Mouse (Mus musculus) layer of hippocampus, adult 2 months (tissue): ENCODE results near the gene Cdk7. TPM values are rescaled to one million over a fixed set of nuclear protein-coding genes. Genes with fewer than 3 reads are reported as not detected.

Experiments used
- DNase-seq, 2 experiments: peaks; one replicate each; pipeline ENCODE4 v3.0.0; 2022; ENCODE audit warnings: low spot score in 2 of 2
- H3K27ac ChIP-seq: fragments of 200-600 bp; 2 replicates; pipeline ENCODE4 v1.8.1; 2022
- H3K4me3 ChIP-seq: fragments of 200-600 bp; 2 replicates; pipeline ENCODE4 v1.8.1; 2022; ENCODE audit warnings: mild to moderate bottlenecking
- CTCF ChIP-seq: fragments of 200-600 bp; conservative IDR thresholded peaks from 2 replicates; pipeline ENCODE4 v1.8.1; 2022; ENCODE audit warnings: antibody characterized with exemption, mild to moderate bottlenecking, moderate library complexity
- long read RNA-seq, 2 experiments: library from polyadenylated mRNA; stranded (forward); transcript quantifications; one replicate each; pipeline ENCODE4 v2.0.0; 2021; ENCODE audit warnings: borderline mapping rate in 2 of 2
- total RNA-seq, 2 experiments: library from RNA; stranded (reverse); gene quantifications; 2 replicates each; pipeline ENCODE4 v1.2.3; 2021

The Cdk7 gene
- 10 to 100 TPM; 40.2 to 40.4 TPM for total RNA-seq
- long read RNA-seq, experiment 1, transcript Cdk7-201 (12 exons, 1,988 nt) = major isoform, 9 of 16 reads
- long read RNA-seq, experiment 1, partial matches to known transcripts = 2 of 16 reads
- long read RNA-seq, experiment 1, other reads (novel, unspliced or antisense) = 5 of 16 reads
- long read RNA-seq, experiment 2, transcript Cdk7-201 (12 exons, 1,988 nt) = major isoform, 19 of 24 reads
- long read RNA-seq, experiment 2, partial matches to known transcripts = 2 of 24 reads
- long read RNA-seq, experiment 2, other reads (novel, unspliced or antisense) = 3 of 24 reads

- Histone ChIP-seq H3K27ac (peak within 1 kb of the TSS; percentile 81), H3K4me3 (peak within 1 kb of the TSS; percentile 94)
- peak; percentile 93 for DNase-seq
- no peak for TF ChIP-seq CTCF
Measured at GRCm38 (mm10) chr13:100730861-100731176, at the start of gene Cdk7. Gene Cdk7, minus strand, starts transcription at chr13:100730939.

GRCm38 (mm10) chr13:100777491-100777890, 46.8 kb upstream of the Cdk7 start:
- Histone ChIP-seq H3K27ac (no peak overlapping the region), H3K4me3 (no peak overlapping the region)
- no peak for DNase-seq
- no peak for TF ChIP-seq CTCF

- no peak overlapping the region for H3K4me3 ChIP-seq
- no peak for DNase-seq
- no peak for TF ChIP-seq CTCF
Measured at GRCm38 (mm10) chr13:100776710-100777109, 46.0 kb upstream of the Cdk7 start.

GRCm38 (mm10) chr13:100776056-100776419, 45.3 kb upstream of the Cdk7 start:
- no peak for TF ChIP-seq CTCF
- no peak for DNase-seq
- Histone ChIP-seq H3K27ac (peak overlapping the region; percentile 61; the same call in 1 of the 2 replicates), H3K4me3 (peak overlapping the region; percentile 61)

More at GRCm38 (mm10) chr13:100776710-100777109, 46.0 kb upstream of the Cdk7 start:
- H3K27ac ChIP-seq = no peak overlapping the region

- peak within 1 kb of the TSS; percentile 61; the same call in 1 of the 2 replicates for H3K27ac ChIP-seq
- H3K4me3 ChIP-seq = peak within 1 kb of the TSS; percentile 61
- no peak for TF ChIP-seq CTCF
- DNase-seq = peak; percentile 79 to 82
Measured at GRCm38 (mm10) chr13:100775252-100776055, 44.7 kb upstream of the Cdk7 start, which contains the start of gene Cenph. Gene Cenph, minus strand, starts transcription at chr13:100775899.

- no peak overlapping the region for H3K27ac ChIP-seq
- H3K4me3 ChIP-seq = no peak overlapping the region
- DNase-seq = no peak
- no peak for TF ChIP-seq CTCF
Measured at GRCm38 (mm10) chr13:100774704-100775103, 44.0 kb upstream of the Cdk7 start.

DNA sequence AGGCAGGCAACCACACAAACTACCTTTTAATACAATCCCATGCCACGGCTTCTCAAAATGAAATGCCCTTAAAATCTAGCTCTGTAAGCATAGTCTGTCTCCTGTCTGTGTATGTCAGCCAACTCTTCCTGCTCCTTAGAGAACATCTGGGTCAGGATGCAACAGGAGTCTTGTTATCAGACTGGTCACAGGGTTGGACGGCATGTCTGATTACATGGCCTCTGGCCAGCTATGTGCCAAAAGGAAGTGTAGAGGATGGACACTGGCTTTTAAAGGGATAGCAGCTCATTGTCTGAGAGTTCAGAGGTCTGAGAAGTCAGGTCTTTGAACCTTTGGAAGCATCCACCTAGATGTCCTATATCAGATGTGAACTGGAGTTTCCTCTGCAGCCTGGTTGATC, 24.6 kb upstream of the Cdk7 start:
- DNase-seq = no peak
- no peak overlapping the region for H3K27ac ChIP-seq
- no peak for TF ChIP-seq CTCF
- H3K4me3 ChIP-seq = no peak overlapping the region

DNA sequence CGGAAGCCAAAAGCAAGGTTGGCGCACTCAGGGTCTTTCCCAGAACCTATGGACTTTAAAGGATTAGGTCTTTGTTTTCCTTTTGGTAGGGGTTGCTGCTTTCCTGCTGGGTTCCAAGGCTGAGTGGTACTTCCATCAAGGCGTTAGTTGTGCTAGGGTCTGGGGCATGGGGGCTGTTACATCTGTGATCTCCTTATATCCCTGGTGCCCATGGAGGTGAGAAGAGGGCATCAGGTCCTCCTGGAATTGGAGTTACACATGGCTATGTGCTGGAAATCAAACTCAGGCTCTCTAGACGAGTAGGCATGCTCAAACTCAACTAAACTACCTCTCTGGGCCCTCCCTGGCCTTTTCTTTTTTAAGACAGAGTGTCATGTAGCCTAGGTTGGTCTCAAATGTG, 23.4 kb upstream of the Cdk7 start:
- H3K4me3 ChIP-seq = no peak overlapping the region
- no peak overlapping the region for H3K27ac ChIP-seq
- no peak for TF ChIP-seq CTCF
- no peak for DNase-seq

GRCm38 (mm10) chr13:100753011-100753410, 22.3 kb upstream of the Cdk7 start:
- DNase-seq = no peak
- no peak overlapping the region for H3K4me3 ChIP-seq
- no peak overlapping the region for H3K27ac ChIP-seq
- TF ChIP-seq CTCF = no peak

GRCm38 (mm10) chr13:100752529-100752928, 21.8 kb upstream of the Cdk7 start:
- H3K4me3 ChIP-seq = no peak overlapping the region

GRCm38 (mm10) chr13:100751402-100751801, 20.7 kb upstream of the Cdk7 start:
- Histone ChIP-seq H3K27ac (no peak overlapping the region), H3K4me3 (no peak overlapping the region)
- no peak for DNase-seq
- no peak for TF ChIP-seq CTCF

More at GRCm38 (mm10) chr13:100752529-100752928, 21.8 kb upstream of the Cdk7 start:
- DNase-seq = no peak
- TF ChIP-seq CTCF = no peak
- no peak overlapping the region for H3K27ac ChIP-seq

GRCm38 (mm10) chr13:100750799-100751198, 20.1 kb upstream of the Cdk7 start:
- no peak for TF ChIP-seq CTCF
- no peak for DNase-seq
- H3K27ac ChIP-seq = no peak overlapping the region
- no peak overlapping the region for H3K4me3 ChIP-seq

DNA sequence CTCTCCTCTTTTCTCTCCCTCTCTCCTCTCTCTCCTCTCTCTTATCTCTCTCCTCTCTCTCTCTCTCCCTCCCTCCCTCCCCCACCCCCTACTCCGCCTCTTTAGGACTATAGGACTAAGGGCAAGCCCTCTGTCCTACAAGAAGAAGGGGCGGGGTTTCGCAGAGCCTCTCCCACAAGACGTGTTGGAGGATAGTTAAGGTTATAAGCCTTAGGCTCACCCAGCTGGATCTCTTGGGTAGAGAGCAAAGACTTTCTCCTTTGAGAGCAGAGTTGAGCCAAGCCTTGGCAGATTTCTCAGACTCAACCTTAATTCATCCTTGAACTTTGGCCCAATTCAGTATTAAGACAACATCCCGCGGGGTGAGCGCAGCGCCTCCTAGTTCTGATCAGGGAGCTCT, 17.9 kb upstream of the Cdk7 start:
- H3K4me3 ChIP-seq = no peak overlapping the region
- no peak for TF ChIP-seq CTCF
- no peak for DNase-seq
- no peak overlapping the region for H3K27ac ChIP-seq
